Mouse (Mus musculus) embryonic facial prominence, embryonic 14.5 days (tissue): ENCODE results near the gene Eef1a1. TPM values are rescaled to one million over a fixed set of nuclear protein-coding genes. Genes with fewer than 3 reads are reported as not detected.

Experiments used
- ATAC-seq: fragments of 200-750 bp; cut with Nextera tagmentation; 2 replicates; pipeline ENCODE4 v1.8.0; 2017; ENCODE audit warnings: low read depth, moderate number of reproducible peaks, moderate TSS enrichment
- DNase-seq: peaks from one replicate; pipeline ENCODE4 v3.0.0-alpha.2; 2015; ENCODE audit warnings: low spot score
- H3K27ac ChIP-seq: fragments of 300-500 bp; sonication (generic); replicated peaks from 2 replicates; pipeline ENCODE4 v1.5.1; 2014; ENCODE audit warnings: low read depth, mild to moderate bottlenecking, low read length, moderate library complexity
- H3K27me3 ChIP-seq: fragments of 300-500 bp; sonication (generic); replicated peaks from 2 replicates; pipeline ENCODE4 v1.6.1; 2014; ENCODE audit warnings: low read length; ENCODE audit not compliant: control insufficient read depth, insufficient read depth
- H3K36me3 ChIP-seq: fragments of 300-500 bp; sonication (generic); 2 replicates; pipeline ENCODE4 v1.6.1; 2014; ENCODE audit warnings: low read length, mixed read lengths; ENCODE audit not compliant: control insufficient read depth, insufficient read depth
- H3K4me1 ChIP-seq: fragments of 300-500 bp; sonication (generic); 2 replicates; pipeline ENCODE4 v1.6.1; 2014; ENCODE audit warnings: antibody characterized with exemption, low read length; ENCODE audit not compliant: control insufficient read depth, insufficient read depth
- H3K4me2 ChIP-seq: fragments of 300-500 bp; sonication (generic); 2 replicates; pipeline ENCODE4 v1.6.1; 2014; ENCODE audit warnings: low read depth, mild to moderate bottlenecking, low read length, moderate library complexity, mixed read lengths
- H3K4me3 ChIP-seq: fragments of 300-500 bp; sonication (generic); 2 replicates; pipeline ENCODE4 v1.5.1; 2014; ENCODE audit warnings: low read depth, mild to moderate bottlenecking, low read length
- H3K9ac ChIP-seq: fragments of 300-500 bp; sonication (generic); 2 replicates; pipeline ENCODE4 v1.6.1; 2014; ENCODE audit warnings: low read depth, mild to moderate bottlenecking, low read length, moderate library complexity, mixed read lengths
- H3K9me3 ChIP-seq: fragments of 300-500 bp; sonication (generic); 2 replicates; pipeline ENCODE4 v1.6.1; 2016; ENCODE audit warnings: low read length; ENCODE audit not compliant: control insufficient read depth
- WGBS: fragments of 180-500 bp; shearing (Covaris S2); extraction: QIAGEN DNeasy Blood & Tissue Kit; methylation state at CpG from one replicate; pipeline ENCODE4 v1.1.7; 2014; 5-methylcytosine and 5-hydroxymethylcytosine counted together
- polyA plus RNA-seq: library from polyadenylated mRNA; unstranded; fragments of >200 nt; fragmentation: Nextera tagmentation; extraction: Ambion mirVana; gene quantifications from 2 replicates; pipeline ENCODE4 v1.2.1, GENCODE M21; 2014

The Eef1a1 gene
- polyA plus RNA-seq, 1 experiment from 2014 or later, result 5,674 TPM

GRCm38 (mm10) chr9:78475873-78476272, 13.1 kb downstream of the Eef1a1 start:
- DNase-seq, result no peak
- Histone ChIP-seq H3K4me3 (no peak overlapping the region), H3K27ac (no peak overlapping the region), H3K9me3 (no peaks in the 10 kb centered on the region), H3K4me2 (no peak overlapping the region), H3K4me1 (no peaks in the 10 kb centered on the region), H3K9ac (no peak overlapping the region), H3K36me3 (peaks cover 80% of the 10 kb centered on the region), H3K27me3 (no peaks in the 10 kb centered on the region)
- no peak for ATAC-seq
- WGBS, result 91% methylated on average over 4 of the region's 4 CpGs

- H3K4me1 ChIP-seq, result no peaks in the 10 kb centered on the region
- ATAC-seq (no peak), DNase-seq (no peak)
- H3K9me3 ChIP-seq, result no peaks in the 10 kb centered on the region
- WGBS, result 97% methylated on average over 2 of the region's 2 CpGs
- H3K36me3 ChIP-seq, result peaks cover 82% of the 10 kb centered on the region
- H3K27me3 ChIP-seq, result no peaks in the 10 kb centered on the region
- no peak overlapping the region for H3K9ac ChIP-seq
- H3K4me3 ChIP-seq, result no peak overlapping the region
- no peak overlapping the region for H3K27ac ChIP-seq
- H3K4me2 ChIP-seq, result no peak overlapping the region
These were observed 13.6 kb downstream of the Eef1a1 start for GRCm38 (mm10) chr9:78475383-78475780.

- 87% methylated on average over 5 of the region's 5 CpGs for WGBS
- Histone ChIP-seq H3K4me1 (no peaks in the 10 kb centered on the region), H3K27ac (no peak overlapping the region), H3K4me2 (no peak overlapping the region), H3K9me3 (no peaks in the 10 kb centered on the region), H3K4me3 (no peak overlapping the region), H3K27me3 (no peaks in the 10 kb centered on the region), H3K36me3 (peaks cover 82% of the 10 kb centered on the region), H3K9ac (no peak overlapping the region)
- DNase-seq (no peak), ATAC-seq (no peak)
These were observed 14.1 kb downstream of the Eef1a1 start for GRCm38 (mm10) chr9:78474771-78475382.

GRCm38 (mm10) chr9:78474270-78474669, 14.7 kb downstream of the Eef1a1 start:
- no peaks in the 10 kb centered on the region for H3K4me1 ChIP-seq
- H3K27ac ChIP-seq, result no peak overlapping the region
- H3K36me3 ChIP-seq, result peaks cover 80% of the 10 kb centered on the region
- H3K4me2 ChIP-seq, result no peak overlapping the region
- H3K27me3 ChIP-seq, result no peaks in the 10 kb centered on the region
- WGBS, result 74% methylated on average over 2 of the region's 2 CpGs
- DNase-seq (no peak), ATAC-seq (no peak)
- H3K9me3 ChIP-seq, result no peaks in the 10 kb centered on the region
- H3K9ac ChIP-seq, result no peak overlapping the region
- H3K4me3 ChIP-seq, result no peak overlapping the region

GRCm38 (mm10) chr9:78473588-78473987, 15.4 kb downstream of the Eef1a1 start:
- no peak for ATAC-seq
- Histone ChIP-seq H3K9ac (no peak overlapping the region), H3K36me3 (peaks cover 80% of the 10 kb centered on the region), H3K4me1 (no peaks in the 10 kb centered on the region), H3K27me3 (no peaks in the 10 kb centered on the region), H3K9me3 (no peaks in the 10 kb centered on the region), H3K4me3 (no peak overlapping the region), H3K4me2 (no peak overlapping the region), H3K27ac (no peak overlapping the region)
- WGBS, result 80% methylated on average over 8 of the region's 8 CpGs
- DNase-seq, result no peak

- Histone ChIP-seq H3K27me3 (no peaks in the 10 kb centered on the region), H3K4me2 (no peak overlapping the region), H3K27ac (no peak overlapping the region), H3K9ac (no peak overlapping the region), H3K4me3 (no peak overlapping the region), H3K36me3 (peaks cover 88% of the 10 kb centered on the region), H3K4me1 (no peaks in the 10 kb centered on the region), H3K9me3 (no peaks in the 10 kb centered on the region)
- WGBS, result 89% methylated on average over 3 of the region's 3 CpGs
- DNase-seq (no peak), ATAC-seq (no peak)
These were observed 23.2 kb downstream of the Eef1a1 start for GRCm38 (mm10) chr9:78465725-78466124.

- no peak overlapping the region for H3K27ac ChIP-seq
- DNase-seq, result no peak
- H3K4me2 ChIP-seq, result no peak overlapping the region
- ATAC-seq, result no peak
- H3K27me3 ChIP-seq, result no peaks in the 10 kb centered on the region
- H3K4me1 ChIP-seq, result no peaks in the 10 kb centered on the region
- WGBS, result 84% methylated on average over 4 of the region's 4 CpGs
- no peak overlapping the region for H3K9ac ChIP-seq
- H3K36me3 ChIP-seq, result peaks cover 90% of the 10 kb centered on the region
- no peak overlapping the region for H3K4me3 ChIP-seq
- H3K9me3 ChIP-seq, result no peaks in the 10 kb centered on the region
These were observed 25.6 kb downstream of the Eef1a1 start for GRCm38 (mm10) chr9:78463337-78463736.

GRCm38 (mm10) chr9:78457026-78457425, 31.9 kb downstream of the Eef1a1 start:
- DNase-seq, result no peak
- WGBS, result 90% methylated on average over 8 of the region's 8 CpGs
- H3K27me3 ChIP-seq, result no peaks in the 10 kb centered on the region
- no peak overlapping the region for H3K4me2 ChIP-seq
- no peaks in the 10 kb centered on the region for H3K4me1 ChIP-seq
- peaks cover 72% of the 10 kb centered on the region for H3K36me3 ChIP-seq
- H3K9ac ChIP-seq, result no peak overlapping the region
- H3K27ac ChIP-seq, result no peak overlapping the region
- H3K4me3 ChIP-seq, result no peak overlapping the region
- no peak for ATAC-seq
- H3K9me3 ChIP-seq, result no peaks in the 10 kb centered on the region

GRCm38 (mm10) chr9:78451382-78451781, 37.6 kb downstream of the Eef1a1 start:
- no peak overlapping the region for H3K4me3 ChIP-seq
- H3K4me1 ChIP-seq, result peaks cover 5% of the 10 kb centered on the region
- no peak overlapping the region for H3K4me2 ChIP-seq
- peaks cover 37% of the 10 kb centered on the region for H3K36me3 ChIP-seq
- H3K9me3 ChIP-seq, result no peaks in the 10 kb centered on the region
- H3K27me3 ChIP-seq, result peaks cover 4% of the 10 kb centered on the region; the same call in 1 of the 2 replicates
- no peak overlapping the region for H3K9ac ChIP-seq
- ATAC-seq (no peak), DNase-seq (no peak)
- WGBS, result 84% methylated on average over 4 of the region's 4 CpGs
- H3K27ac ChIP-seq, result no peak overlapping the region
